Mouse (Mus musculus): ENCODE measurements around the gene Clk3.

Gene Clk3

GRCm38 (mm10) chr9:57723796-57724195 lies 41.9 kb downstream of the Clk3 start:
- 62% methylated on average over 5 of the region's 5 CpGs for WGBS

- 27% methylated on average over 5 of the region's 5 CpGs for WGBS
Measured at GRCm38 (mm10) chr9:57723315-57723715, 42.3 kb downstream of the Clk3 start.

GRCm38 (mm10) chr9:57722371-57722770 lies 43.3 kb downstream of the Clk3 start:
- 93% methylated on average over 1 of the region's 1 CpGs for WGBS

GRCm38 (mm10) chr9:57720736-57721135 lies 44.9 kb downstream of the Clk3 start:
- WGBS = 89% methylated on average over 3 of the region's 3 CpGs

- 50% methylated on average over 7 of the region's 7 CpGs for WGBS
Measured at GRCm38 (mm10) chr9:57718408-57718807, 47.3 kb downstream of the Clk3 start.

- whole genome bisulfite sequencing = 80% methylated on average over 2 of the region's 2 CpGs
Measured at GRCm38 (mm10) chr9:57712194-57712593, 53.5 kb downstream of the Clk3 start.

GRCm38 (mm10) chr9:57710214-57710613 lies 55.4 kb downstream of the Clk3 start:
- WGBS = 78% methylated on average over 5 of the region's 5 CpGs

- WGBS = 2% methylated on average over 38 of the region's 39 CpGs
Measured at GRCm38 (mm10) chr9:57708720-57709274, 56.9 kb downstream of the Clk3 start.

GRCm38 (mm10) chr9:57708068-57708719 lies 57.5 kb downstream of the Clk3 start, which contains the start of gene Edc3:
Edc3 (plus strand) TSS chr9:57708540.
- under 1% methylated on average over 23 of the region's 23 CpGs for WGBS

- 60% methylated on average over 3 of the region's 3 CpGs for WGBS
Measured at GRCm38 (mm10) chr9:57706496-57706895, 59.2 kb downstream of the Clk3 start.

Data from cerebral cortex, adult 2 months (tissue).